Mouse (Mus musculus): ENCODE results near the gene Celf1. TPM values are rescaled to one million over a fixed set of nuclear protein-coding genes. Genes with fewer than 3 reads are reported as not detected.

The Celf1 gene
- total and polyA plus RNA-seq, 3 experiments: 46.2 to 212 (median 82.3) TPM

- Histone ChIP-seq H3K9ac (ENCODE audit: control insufficient read depth, low read depth, low read length, poor library complexity, severe bottlenecking) (peak overlapping the region; percentile 69), H3K36me3 (ENCODE audit: control insufficient read depth in 1 of 2, insufficient read depth in 2 of 2, low read length in 2 of 2) (peaks cover 6 to 36% of the 10 kb centered on the region in 2 experiments), H3K27ac (ENCODE audit: control insufficient read depth, low read depth, low read length) (no peak overlapping the region), H3K4me3 (ENCODE audit: control insufficient read depth in 1 of 2, insufficient read depth in 1 of 2, low read depth in 2 of 2, low read length in 2 of 2) (peak overlapping the region; percentile 46 to 80), H3K27me3 (ENCODE audit: control insufficient read depth in 1 of 2, insufficient read depth in 2 of 2, low read length in 2 of 2) (no peaks in the 10 kb centered on the region), H3K4me1 (ENCODE audit: control insufficient read depth in 1 of 2, insufficient read depth in 2 of 2, low read length in 2 of 2) (peaks cover 9 to 14% of the 10 kb centered on the region in 2 experiments), H3K79me2 (ENCODE audit: control insufficient read depth, insufficient read depth, low read length, poor library complexity) (peaks cover 46% of the 10 kb centered on the region), H3K9me3 (replicated peaks; ENCODE audit: insufficient read depth, low read length) (no peaks in the 10 kb centered on the region)
- DNase-seq (ENCODE audit: low read depth, low spot score): no peak
- TF ChIP-seq ETS1 (IDR thresholded peaks at IDR 0.05; ENCODE audit: low read depth, low read length) (no peak), POLR2AphosphoS5 (IDR thresholded peaks at IDR 0.05; ENCODE audit: borderline replicate concordance, low read depth, low read length) (no peak), SMC3 (IDR thresholded peaks at IDR 0.05; ENCODE audit: low read depth, low read length) (no peak), GATA1 (IDR thresholded peaks at IDR 0.05; ENCODE audit: low read depth, low read length) (no peak), HCFC1 (IDR thresholded peaks at IDR 0.05; ENCODE audit: low read depth, low read length) (no peak), ZNF384 (IDR thresholded peaks at IDR 0.05; ENCODE audit: low read depth, low read length) (no peak), USF1 (IDR thresholded peaks at IDR 0.05; ENCODE audit: low read depth, low read length) (no peak), TCF12 (IDR thresholded peaks at IDR 0.05; ENCODE audit: low read depth, low read length) (no peak), NRF1 (IDR thresholded peaks at IDR 0.05; ENCODE audit: insufficient read depth, low read depth, low read length, poor library complexity, severe bottlenecking) (no peak), JUND (IDR thresholded peaks at IDR 0.05; ENCODE audit: low read depth, low read length) (no peak), TAL1 (IDR thresholded peaks at IDR 0.05; ENCODE audit: low read length) (no peak), CHD1 (IDR thresholded peaks at IDR 0.05; ENCODE audit: low read depth, low read length) (no peak), MXI1 (IDR thresholded peaks at IDR 0.05; ENCODE audit: low read depth, low read length) (no peak), ELF1 (IDR thresholded peaks at IDR 0.05; ENCODE audit: low read depth, low read length) (no peak), NELFE (IDR thresholded peaks at IDR 0.05; ENCODE audit: low read depth, low read length) (no peak), MAFK (IDR thresholded peaks at IDR 0.05; ENCODE audit: borderline replicate concordance, low read depth, low read length) (no peak), POLR2AphosphoS2 (IDR thresholded peaks at IDR 0.05; ENCODE audit: low read length) (no peak), POLR2A (IDR thresholded peaks at IDR 0.05; ENCODE audit: control insufficient read depth in 1 of 2, insufficient read depth in 1 of 2, low read depth in 1 of 2, low read length in 2 of 2, poor library complexity in 1 of 2) (no peak)
These were observed 432 bp upstream of the Celf1 start for GRCm38 (mm10) chr2:90939750-90940149.

DNA sequence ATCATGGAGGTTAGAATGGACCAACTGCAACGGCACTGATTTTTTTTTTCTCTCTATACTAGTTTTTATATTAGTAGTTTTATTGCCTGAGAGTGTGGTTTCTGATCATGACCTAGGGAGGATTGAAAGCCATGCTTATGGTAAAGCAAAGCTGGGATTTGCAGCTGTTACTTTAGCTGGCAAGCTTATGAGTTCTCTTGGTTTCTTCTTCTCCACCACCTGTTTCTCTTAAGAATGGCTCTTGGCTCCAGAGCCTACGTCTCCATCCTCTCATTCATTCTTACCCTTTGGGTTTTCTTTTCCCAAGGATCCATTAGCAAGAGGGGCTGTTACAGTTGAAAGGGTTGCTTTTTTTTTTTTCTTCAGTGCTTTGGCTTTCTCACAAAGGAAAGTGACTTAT is 1.6 kb downstream of the Celf1 start:
- peak overlapping the region; percentile 100 for H3K9ac ChIP-seq (ENCODE audit: control insufficient read depth, low read depth, low read length, poor library complexity, severe bottlenecking)
- peaks cover 64% of the 10 kb centered on the region for H3K79me2 ChIP-seq (ENCODE audit: control insufficient read depth, insufficient read depth, low read length, poor library complexity)
- peaks cover 9 to 52% of the 10 kb centered on the region in 2 experiments for H3K36me3 ChIP-seq (ENCODE audit: control insufficient read depth in 1 of 2, insufficient read depth in 2 of 2, low read length in 2 of 2)
- no peaks in the 10 kb centered on the region for H3K9me3 ChIP-seq (replicated peaks; ENCODE audit: insufficient read depth, low read length)
- H3K4me3 ChIP-seq (ENCODE audit: control insufficient read depth in 1 of 2, insufficient read depth in 1 of 2, low read depth in 2 of 2, low read length in 2 of 2): peak overlapping the region; percentile 83 to 95
- H3K4me1 ChIP-seq (ENCODE audit: control insufficient read depth in 1 of 2, insufficient read depth in 2 of 2, low read length in 2 of 2): peaks cover 14% of the 10 kb centered on the region in 2 experiments
- DNase-seq (ENCODE audit: low read depth, low spot score): no peak
- H3K27ac ChIP-seq (ENCODE audit: control insufficient read depth, low read depth, low read length): no peak overlapping the region
- TF ChIP-seq BHLHE40 (IDR thresholded peaks at IDR 0.05; ENCODE audit: borderline replicate concordance, low read depth, low read length) (no peak), MAZ (IDR thresholded peaks at IDR 0.05; ENCODE audit: low read depth, low read length) (no peak), ZMIZ1 (IDR thresholded peaks at IDR 0.05; ENCODE audit: low read depth, low read length) (no peak), KAT2A (conservative IDR thresholded peaks at IDR 0.05; ENCODE audit: low read depth, low read length) (no peak), ZC3H11A (IDR thresholded peaks at IDR 0.05; ENCODE audit: low read depth, low read length) (no peak), TBP (IDR thresholded peaks at IDR 0.05; ENCODE audit: low read depth, low read length) (no peak), POLR2A (IDR thresholded peaks at IDR 0.05; ENCODE audit: control insufficient read depth in 1 of 2, insufficient read depth in 1 of 2, low read depth in 1 of 2, low read length in 2 of 2, poor library complexity in 1 of 2) (no peak), MYC (IDR thresholded peaks at IDR 0.05; ENCODE audit: low read depth, low read length) (no peak), ZNF384 (IDR thresholded peaks at IDR 0.05; ENCODE audit: low read depth, low read length) (no peak), USF1 (IDR thresholded peaks at IDR 0.05; ENCODE audit: low read depth, low read length) (no peak), TAL1 (IDR thresholded peaks at IDR 0.05; ENCODE audit: low read length) (no peak), POLR2AphosphoS2 (IDR thresholded peaks at IDR 0.05; ENCODE audit: low read length) (no peak)
- no peaks in the 10 kb centered on the region for H3K27me3 ChIP-seq (ENCODE audit: control insufficient read depth in 1 of 2, insufficient read depth in 2 of 2, low read length in 2 of 2)

All from MEL (cell line).